Mouse (Mus musculus): Measurements from ENCODE around the gene Pdia5.

The Pdia5 gene

GRCm38 (mm10) chr16:35357449-35357848 lies 133.2 kb downstream of the Pdia5 start:
- DNase-seq, result peak; percentile 7 to 45
